Mouse (Mus musculus): ENCODE data around the gene Gm27021.

The Gm27021 gene

DNA sequence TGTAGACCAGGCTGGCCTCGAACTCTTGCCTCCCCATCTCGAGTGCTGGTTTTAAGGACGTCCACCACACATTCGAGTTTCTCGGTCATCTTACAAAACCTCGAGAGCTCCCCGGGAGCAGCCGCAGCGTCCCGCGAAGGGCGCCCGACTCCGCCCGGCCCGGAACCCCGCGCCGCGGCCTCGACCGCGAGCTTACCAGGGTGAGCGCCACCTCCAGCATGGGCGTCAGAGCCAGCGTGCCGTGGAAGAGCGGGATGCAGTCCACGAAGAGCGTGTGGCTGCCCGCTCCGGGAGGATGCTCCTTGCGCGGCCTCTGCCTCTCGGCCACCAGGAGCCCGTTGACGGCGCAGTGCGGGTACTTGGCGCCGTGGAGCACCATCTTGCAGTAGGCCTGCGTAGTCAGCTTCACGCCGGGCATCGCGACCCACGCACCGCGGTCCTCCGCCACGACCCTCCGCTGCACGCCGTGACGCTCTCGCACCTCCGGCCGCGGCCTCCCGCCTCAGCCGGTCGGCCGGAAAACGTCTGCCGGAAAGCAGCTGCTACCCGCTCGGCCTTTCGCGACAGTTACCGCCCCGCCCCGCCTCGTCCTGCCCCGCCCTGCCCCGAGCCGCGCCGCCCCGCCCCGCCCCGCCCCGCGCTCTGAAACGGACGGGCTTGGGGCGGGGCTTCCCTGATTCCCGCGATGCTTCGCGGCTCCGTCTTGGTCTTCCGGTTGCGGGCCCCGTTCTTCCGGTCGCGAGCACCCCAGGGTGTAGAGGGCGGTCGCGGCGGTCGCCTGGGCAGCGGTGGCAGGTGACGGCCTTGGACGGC is at the start of gene Gm27021, which contains the start of gene Cox4i1:
Gene Gm27021, minus strand, starts transcription at position 519 of the 813 bp plus-strand sequence.
Gene Cox4i1, plus strand, starts transcription at position 662 of the 813 bp plus-strand sequence.
- peak; percentile 72 for DNase-seq (ENCODE audit: low spot score)

DNA sequence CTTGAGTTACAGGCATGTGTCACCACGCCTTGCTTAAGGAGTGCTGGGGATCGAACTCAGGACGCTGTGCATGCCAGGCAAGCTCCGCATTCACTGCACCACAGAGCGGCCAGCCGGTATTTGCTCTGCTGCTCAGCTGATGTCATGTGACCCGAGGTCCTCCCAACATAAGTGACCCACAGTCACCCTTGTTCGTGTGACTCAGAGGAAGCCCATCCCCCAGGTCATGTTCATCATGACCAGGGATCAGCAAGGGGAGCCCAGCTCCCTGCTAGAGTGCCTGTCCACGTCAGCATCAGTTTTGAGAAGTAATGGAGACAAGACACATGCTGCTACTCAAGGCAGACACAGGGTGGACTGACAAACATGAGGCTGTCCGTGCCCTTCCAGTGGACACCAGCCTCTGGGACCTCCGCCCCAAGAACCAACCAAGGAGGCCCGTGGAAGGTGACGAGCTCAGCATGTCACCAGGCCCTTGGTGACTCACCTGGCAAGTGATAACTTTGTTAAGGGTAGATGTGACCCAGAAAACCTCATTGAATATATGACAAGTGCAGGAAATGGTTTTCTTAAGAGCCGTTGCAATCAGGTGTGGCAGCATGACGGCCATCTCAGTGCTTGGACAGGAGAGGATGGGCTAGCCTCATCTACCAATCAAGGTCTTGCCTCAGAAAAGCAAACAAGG is 48.3 kb upstream of the Gm27021 start:
- no peak for DNase-seq (ENCODE audit: low spot score)

DNA sequence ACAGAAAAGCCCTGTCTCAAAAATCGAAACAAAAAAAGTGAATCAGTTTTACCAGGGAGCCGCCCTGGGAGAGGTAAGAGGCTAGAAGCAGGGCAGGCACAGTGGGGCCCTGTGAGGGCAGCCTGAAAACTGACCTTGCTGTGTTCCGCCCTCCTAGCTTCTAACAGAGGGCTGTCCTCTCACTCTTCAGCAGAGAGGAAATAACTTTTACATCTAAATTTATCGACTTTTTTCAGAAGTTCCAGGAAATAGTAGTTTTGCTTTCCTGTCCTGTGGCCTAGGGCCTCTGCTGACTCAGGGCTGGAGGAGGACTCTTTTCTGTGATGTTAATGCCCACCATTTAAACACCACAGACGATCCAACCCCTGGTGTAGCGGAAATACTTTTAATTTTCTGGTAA is 47.3 kb upstream of the Gm27021 start:
- no peak for DNase-seq (ENCODE audit: low spot score)

DNA sequence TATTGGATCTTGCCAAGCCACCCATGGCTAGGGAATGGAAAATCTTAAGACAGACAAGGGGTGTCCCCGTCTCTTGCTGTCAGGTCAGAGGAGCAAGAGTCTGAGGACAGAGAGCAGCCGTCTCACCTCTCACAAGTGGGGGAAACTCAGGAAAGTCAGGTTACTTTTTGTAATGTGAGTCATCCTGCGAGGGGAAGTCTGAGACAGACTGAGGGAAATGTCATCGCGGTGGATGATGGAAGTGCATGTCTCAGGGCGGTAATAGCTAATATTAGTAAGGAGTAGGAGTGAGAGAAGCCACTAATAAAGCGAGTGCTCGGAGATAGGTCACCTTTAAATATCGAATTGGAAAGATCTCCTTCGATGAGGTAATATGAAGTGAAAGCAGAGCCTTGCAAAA is 41.3 kb upstream of the Gm27021 start:
- DNase-seq (ENCODE audit: low spot score) = no peak

DNA sequence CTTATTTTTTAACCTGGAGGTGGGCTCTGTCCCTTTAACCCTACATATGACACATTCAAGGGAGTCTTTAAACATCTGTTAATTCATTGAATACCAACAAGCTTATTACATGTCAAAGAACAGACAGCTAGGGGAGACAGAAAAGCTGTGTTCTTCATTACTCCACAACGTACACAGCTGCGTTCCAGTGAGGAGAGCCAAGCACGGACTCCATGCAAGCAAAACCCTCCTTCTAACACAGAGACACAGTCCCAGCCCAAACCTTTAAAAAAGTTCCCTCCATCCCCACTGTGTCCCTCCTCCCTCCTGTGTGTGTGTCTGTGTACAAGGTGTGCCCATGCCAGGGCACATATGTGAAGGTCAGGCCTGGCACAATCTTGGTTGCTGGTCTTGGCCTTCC is 38.3 kb upstream of the Gm27021 start:
- no peak for DNase-seq (ENCODE audit: low spot score)

DNA sequence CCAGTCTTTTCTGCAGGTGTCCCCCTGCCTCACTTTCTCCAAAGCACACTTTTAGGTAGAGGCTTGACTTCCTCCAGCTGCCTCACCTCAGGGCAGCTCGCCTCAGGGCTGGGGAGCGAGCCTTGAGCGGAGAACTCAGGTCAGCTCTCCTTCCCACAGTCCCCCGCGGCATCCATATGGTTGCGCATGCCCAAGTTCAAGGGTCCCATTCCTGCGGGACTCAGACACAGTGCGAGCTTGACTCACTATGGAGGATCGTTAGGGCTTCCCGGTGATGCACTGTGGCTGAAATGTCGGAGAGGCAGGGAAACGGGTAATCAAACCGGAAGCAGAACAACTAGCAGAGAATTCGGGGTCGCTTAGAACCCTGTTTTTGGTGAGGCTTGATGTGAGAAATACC is 37.3 kb upstream of the Gm27021 start:
- no peak for DNase-seq (ENCODE audit: low spot score)

DNA sequence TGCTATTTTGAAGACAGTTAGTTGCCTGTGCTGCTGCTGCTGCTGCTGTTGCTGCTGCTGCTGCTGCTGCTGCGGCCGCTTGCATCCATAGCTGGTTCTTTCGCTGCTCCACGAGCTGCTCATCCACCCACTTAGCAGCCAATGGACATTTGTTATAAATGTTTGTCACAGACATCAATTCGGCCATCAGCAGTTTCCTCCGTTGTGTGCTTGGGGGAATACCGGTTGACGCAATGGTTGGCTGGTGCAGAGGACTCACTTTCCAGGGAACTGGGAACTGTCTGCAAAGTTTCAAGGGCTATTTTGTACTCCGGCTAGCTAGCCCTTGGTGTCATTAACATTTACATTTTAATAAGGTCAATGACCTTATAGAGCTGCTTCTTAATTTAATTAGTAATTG is 36.3 kb upstream of the Gm27021 start:
- no peak for DNase-seq (ENCODE audit: low spot score)

DNA sequence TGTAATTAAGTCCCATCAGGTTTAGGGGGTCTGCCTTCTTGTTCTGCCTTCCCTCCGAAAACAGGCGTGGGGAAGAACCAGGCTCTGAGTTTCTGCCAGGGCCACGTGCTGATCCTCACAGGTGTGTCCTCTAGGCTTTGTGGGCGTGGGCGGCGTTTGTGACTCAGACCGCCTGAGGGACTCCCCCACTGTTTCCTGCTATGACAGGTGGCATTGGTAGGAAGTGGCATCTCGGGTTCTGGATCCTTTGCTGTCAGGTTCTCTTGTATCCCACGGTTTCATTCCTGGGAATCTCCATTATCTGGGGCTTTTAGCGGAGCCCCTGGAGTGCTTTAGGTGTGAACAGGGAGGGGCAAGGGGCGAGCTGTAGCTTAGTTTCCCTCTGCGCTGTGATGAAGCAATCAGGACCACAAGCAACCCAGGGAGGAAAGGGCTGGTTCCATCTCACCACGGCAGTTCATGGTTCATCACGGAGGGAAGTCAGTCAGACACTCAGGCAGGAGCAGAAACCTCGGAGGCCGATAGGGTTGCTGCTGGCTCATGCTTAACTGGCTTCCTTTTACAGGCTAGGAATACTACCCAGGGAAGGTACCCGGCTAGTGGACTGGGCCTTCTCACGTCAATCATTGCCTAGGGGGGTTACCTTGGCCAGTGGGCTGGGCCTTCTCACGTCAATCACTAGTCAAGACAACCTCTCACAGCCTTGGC is 34.0 kb upstream of the Gm27021 start:
- no peak for DNase-seq (ENCODE audit: low spot score)

DNA sequence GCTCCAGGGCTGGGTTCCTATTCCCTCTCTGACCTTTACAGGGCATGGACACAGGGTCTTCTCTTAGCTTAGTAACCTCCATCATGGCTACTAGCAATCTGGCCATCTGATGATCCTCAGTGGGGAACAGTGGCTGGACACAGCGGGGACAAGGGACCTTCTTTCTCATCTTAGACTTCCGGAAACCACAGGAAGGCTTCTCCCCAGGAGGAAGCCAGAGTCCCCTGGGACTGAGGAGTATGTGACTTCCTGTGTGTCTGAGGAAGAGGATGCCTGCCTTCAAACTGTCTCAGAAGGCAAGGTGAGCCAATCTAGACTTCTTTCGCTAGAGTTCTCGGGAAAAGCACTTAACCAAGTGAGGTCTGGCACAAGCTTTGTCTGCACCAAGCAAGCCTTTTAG is 32.2 kb upstream of the Gm27021 start:
- no peak for DNase-seq (ENCODE audit: low spot score)

DNA sequence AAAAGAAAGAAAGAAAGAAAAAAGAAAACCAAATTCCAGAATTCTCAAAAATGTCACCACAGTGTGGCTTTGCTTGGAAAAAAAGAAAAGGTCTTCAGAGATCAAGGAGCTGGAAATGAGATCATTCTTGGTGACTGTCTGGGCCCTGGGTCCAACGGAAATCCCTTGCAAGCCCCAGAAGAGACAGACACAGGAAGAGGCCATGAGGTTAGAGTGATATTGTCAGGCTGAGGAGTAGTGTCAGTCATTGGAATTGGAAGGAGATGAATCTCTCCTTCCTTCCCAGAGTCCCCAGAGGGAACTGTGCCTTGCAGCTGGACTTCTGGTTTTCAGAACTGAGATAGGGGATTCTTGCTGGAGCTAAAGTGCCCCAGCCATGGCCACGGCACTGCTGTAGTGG is 31.7 kb upstream of the Gm27021 start:
- no peak for DNase-seq (ENCODE audit: low spot score)

DNA sequence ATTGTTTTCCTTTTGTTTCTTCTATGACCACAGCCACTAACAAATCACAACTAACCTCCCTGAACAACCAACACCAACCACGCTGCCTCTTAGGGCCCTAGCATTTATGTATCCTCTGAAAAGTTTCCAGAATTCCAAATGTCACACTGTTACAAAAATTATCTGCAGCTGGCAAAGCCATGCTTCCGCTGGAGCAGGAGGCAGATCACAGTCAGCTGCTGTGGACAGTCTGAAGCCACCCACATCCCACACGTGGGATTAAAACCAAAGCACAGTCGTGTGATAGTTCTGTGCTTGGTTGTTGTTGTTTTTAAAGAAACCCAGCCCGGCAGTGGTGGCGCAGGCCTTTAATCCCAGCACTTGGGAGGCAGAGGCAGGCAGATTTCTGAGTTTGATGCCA is 31.2 kb upstream of the Gm27021 start:
- DNase-seq (ENCODE audit: low spot score) = no peak

DNA sequence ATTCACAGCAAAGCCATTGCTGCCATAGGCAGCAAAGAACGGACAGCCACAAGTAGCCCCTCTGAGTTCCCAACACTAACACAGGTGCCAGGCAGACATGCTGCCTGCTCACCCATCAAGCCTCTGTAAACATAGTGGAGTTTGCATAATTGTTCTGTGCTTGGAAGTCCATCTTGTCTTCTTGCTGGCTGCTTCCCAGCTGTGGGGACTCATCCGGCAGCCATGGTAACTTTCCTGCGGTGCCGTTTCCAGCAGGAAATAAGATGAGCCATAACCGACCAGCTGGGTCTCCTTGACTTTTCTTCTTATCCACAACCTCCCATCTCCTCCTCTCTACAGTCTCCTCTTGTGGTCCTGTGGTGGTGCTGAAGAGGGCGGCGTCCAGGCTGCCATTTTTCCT is 30.5 kb upstream of the Gm27021 start:
- DNase-seq (ENCODE audit: low spot score) = no peak

DNA sequence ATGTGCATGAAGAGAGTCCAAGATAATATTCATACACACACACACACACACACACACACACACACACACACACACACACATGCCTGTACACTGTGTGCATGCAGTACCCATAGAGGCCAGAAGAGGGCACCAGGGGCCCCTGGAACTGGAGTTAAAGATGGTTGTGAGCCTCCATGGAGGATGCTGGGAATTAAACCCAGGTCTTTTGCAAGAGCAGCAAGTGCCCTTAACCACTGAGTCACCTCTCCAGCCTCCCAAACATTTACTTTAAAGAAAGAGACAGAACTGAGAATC is 30.0 kb upstream of the Gm27021 start:
- no peak for DNase-seq (ENCODE audit: low spot score)

DNA sequence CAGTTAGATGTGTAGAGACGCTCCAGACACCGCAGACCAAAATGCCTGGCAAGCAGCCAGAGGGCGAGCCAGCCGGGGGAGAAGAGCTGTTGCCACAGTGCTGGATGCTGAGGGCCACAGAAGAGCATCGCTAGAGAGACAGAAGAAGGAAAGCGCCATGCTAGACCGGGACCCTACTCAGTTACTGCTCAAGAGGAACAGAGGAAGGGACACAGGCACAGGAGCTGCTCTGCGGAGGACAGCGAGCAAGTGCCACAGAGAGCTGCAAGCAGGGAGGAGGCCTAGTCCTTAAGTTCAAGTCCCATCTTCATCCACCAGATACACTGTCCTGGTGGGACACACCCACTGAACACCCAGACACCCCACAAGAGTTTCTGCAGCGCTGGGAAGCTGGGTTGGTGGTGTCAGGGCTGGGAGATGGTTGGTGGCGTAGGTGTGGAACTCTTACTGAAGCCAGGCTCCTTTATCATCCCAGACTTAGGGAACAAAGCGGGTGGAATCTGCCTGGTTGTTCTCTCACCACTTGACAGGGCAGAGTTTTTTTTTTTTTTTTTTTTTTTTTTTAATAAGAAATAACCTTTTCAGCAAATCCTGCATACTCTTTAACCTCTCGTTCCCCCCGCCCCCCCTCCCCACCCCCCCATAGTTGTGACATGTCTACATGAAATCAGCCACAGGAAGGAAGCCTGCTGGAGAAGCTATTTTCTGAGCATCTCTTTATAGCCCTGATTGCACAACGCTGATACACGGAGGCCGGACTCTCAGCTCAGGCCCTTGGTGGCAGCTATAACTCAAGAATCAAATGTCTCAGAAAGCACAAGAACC is 29.5 kb upstream of the Gm27021 start:
- DNase-seq (ENCODE audit: low spot score) = no peak

DNA sequence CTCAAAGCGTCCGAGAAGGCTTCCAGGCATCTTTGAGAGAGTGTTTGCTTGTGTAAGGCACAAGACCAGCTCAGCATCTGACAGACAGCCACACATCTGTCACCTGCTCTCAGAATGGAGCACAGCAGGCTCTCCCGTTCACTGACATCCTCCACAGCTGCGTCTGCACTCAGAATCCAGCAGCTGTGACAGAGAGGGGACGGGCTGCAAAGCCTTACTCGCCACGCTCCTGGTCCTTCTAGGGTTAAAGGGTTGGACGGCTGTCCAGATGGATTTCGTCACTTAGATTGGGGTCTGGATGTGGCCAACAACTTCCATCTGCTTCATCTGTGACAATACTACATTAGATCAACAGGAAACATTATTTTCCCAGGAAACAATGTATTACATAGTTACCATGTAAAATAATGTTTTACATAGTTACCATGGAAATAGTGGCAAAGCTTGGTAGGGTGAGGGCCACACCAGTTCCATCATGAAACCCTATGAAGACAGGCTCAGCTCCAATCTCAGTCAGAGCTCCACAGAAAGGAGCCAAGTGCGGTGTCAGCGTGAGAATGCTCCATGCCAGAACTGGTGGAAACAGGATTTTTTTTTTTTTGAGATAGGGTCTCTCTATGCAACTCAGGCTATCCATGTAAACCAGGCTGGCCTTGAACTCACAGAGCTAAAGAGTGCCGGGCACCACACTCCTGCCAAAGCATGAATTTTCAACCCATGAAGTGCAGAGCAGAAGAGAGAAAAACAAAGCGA is 28.7 kb upstream of the Gm27021 start:
- DNase-seq (ENCODE audit: low spot score) = no peak

DNA sequence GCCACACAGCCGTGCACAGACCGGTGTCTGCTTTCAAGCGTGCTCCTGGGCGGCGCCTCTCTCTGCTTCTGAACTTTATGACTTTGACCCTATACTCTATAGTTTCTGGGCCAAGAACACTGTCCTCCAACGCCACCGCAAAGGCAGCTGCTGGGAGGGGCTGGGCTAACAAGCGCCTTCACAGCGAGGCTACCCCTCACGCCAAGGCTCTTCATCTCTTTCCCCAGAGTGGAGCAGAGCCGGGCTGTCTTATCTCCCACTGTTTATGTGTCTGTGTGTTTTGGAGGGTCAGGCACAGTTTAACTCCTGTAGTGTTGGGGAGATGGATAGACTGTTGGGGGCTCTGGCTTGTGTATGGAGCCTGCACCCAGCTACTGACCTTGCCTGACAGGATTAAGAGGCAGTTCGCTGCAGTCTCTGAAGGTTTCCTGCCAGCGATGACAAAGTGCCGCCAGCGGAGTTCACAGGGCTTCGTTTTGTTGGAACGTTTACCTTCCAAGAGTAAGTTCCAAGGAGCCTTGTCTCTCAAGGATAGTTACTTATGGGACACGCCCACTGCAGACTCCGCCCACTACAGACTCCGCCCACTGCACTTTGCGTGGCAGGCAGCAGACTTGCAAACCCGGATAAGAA is 26.1 kb upstream of the Gm27021 start:
- no peak for DNase-seq (ENCODE audit: low spot score)

DNA sequence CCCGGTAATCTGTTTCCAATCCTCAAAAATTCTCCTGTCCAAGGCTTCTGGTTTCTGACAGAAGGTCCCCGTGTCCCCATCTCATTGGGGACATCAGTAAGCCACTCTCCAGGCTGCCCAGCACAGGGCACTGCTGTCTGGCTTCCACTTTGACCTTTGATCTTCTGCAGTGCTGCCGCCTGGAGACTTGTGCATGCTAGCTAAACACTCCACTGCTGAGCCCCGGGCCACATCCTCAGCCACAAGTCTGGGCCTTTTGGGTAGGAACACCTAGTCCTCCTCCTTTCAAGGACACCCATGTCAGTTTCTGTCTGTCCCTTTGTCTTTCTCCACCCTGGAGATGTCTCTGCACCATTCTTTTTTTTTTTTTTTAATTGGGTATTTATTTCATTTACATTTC is 25.1 kb upstream of the Gm27021 start:
- no peak for DNase-seq (ENCODE audit: low spot score)

DNA sequence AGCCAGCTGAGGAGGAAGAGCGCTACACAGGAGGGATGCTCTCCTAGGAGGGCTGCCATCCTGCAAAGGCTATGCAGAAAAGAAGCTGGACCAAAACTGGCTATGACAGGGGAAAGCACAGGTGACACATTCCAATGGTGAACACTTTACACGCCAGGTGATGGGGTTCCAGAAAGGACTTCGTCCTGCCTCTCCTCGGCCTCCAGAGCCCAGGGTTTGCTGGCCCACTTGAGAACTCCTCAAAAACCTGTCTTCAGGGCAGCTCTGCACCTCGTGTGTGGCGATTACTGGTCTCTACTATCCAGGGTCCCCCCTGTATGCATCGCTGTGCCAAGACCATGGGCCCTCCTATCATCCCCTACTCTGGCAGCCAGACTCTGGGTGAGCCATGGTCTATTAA is 20.6 kb upstream of the Gm27021 start:
- no peak for DNase-seq (ENCODE audit: low spot score)

DNA sequence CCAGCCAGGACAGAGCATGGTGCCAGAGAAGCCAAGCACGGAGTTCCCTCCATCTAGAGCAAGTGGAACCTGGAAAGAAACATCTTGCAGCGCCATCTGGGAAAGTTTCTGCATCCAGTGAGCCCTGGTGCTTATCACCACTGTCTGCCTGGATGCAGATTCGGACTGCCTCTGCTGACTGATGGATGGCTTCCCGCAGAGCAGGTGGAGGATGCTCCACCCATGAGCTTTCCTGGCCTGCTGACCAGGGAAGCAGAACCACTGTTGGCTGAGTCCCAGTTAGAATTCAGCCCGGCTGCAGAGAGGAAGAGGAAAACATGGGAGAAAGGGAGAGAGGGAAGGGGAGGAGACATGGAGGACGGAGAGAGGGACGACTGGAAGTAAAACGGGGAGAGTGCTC is 19.9 kb upstream of the Gm27021 start:
- no peak for DNase-seq (ENCODE audit: low spot score)

DNA sequence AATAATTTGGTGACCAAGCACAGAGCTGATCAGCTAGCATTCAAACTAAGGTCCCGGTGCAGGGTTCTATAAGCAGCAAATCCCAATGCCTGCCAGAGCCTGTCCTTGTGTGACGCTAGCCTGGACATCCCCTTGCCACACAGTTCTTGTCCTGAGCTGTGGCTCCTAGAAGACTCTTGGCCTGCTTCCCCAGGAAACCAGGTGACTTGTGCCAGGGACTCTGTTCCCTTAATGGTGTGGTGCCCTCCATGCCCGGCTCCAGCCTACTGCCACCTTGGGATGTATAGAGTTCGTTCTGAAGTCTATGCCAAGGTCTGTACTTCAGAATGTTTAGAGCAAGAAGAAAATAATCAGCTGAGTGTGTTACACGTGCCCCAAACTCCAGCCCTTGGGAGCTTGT is 18.7 kb upstream of the Gm27021 start:
- no peak for DNase-seq (ENCODE audit: low spot score)

DNA sequence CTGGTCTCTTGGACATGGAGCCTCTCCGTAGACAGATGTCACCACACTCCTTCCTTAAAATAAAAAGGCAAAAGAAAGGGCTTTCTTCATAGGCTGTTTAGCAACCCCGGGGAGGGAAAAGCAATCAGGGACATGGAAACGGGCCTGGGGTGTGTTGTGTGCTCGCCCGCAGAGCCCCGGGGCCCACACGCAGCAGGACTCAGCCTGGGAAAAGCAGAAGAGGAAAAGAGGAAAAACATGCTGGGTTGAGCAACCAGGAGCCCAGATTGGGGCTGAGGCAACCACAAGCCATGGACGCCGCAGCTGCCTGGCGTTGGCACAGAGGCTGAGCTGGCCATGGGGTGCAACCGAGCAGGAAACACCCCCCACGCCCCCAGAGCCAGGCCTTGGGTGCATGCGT is 18.2 kb upstream of the Gm27021 start:
- no peak for DNase-seq (ENCODE audit: low spot score)

Data from urinary bladder, postnatal 10 days (tissue).